Mouse (Mus musculus): ENCODE data around the gene Nfil3. TPM values are rescaled to one million over a fixed set of nuclear protein-coding genes. Genes with fewer than 3 reads are reported as not detected.

The Nfil3 gene
- 10 to 100 TPM; 13.9 to 42.4 TPM for total RNA-seq (2021)
- 3.4 and 6.7 TPM in 2 replicates for polyA plus RNA-seq (2012; rRNA removed)
- long read RNA-seq, transcript Nfil3-201 (2 exons, 2,026 nt): major isoform, 29 of 35 reads
- long read RNA-seq, partial matches to known transcripts: 0 of 35 reads
- long read RNA-seq, other reads (novel, unspliced or antisense): 6 of 35 reads

DNA sequence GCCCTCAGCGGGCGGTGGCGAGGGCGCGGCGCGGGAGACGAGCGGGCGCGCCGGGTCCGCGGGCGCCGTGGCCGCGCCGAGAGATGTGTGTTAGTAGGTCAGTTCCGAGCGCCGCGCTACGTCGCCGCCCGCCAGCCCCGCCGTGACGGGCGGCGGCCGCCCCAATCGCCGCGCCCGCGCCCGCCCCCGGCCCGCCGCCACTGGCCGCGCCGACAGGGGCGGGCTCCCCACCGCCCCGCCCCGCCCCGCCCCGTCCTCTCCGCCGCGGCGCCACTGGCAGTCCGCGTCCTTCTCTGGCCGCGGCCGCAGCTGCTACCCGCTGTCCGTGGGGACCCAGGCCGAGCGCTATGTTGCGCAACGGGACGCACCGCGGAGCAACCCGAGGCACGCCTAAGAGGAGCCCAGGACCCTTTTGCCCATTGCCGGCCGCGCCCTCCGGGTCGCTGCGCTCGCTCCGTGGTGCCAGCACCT is at the start of gene Nfil3:
Nfil3 (minus strand) TSS at position 123 of the 471 bp plus-strand sequence.
- Histone ChIP-seq H3K79me2 (replicated peaks; ENCODE audit: control insufficient read depth, insufficient read depth, low read length) (no peaks in the 10 kb centered on the region), H3K4me3 (peak within 1 kb of the TSS; percentile 90), H3K27me3 (ENCODE audit: control insufficient read depth, insufficient read depth, low read length) (no peaks in the 10 kb centered on the region), H3K36me3 (ENCODE audit: control insufficient read depth, insufficient read depth, low read length) (peaks cover 2% of the 10 kb centered on the region; the same call in 1 of the 2 replicates), H3K9ac (ENCODE audit: low read depth, low read length) (peak within 1 kb of the TSS; percentile 82), H3K4me1 (ENCODE audit: control insufficient read depth, insufficient read depth, low read length) (peaks cover 8% of the 10 kb centered on the region), H3K27ac (peak within 1 kb of the TSS; percentile 95)
- TF ChIP-seq POLR2A (IDR thresholded peaks at IDR 0.05; ENCODE audit: insufficient read depth, low read depth, low read length): peak; percentile 55; the same call in 1 of the 2 replicates
- no peak for TF ChIP-seq CTCF (IDR thresholded peaks at IDR 0.05)
- TF ChIP-seq EP300 (IDR thresholded peaks at IDR 0.05; ENCODE audit: insufficient read depth, low read depth, low read length): no peak
- WGBS: 1% methylated on average over 65 of the region's 79 CpGs
- DNase-seq: peak; percentile 90 to 91
- intact Hi-C loops (cut with DNase I): loop anchor here (1.0 to 5.0 kb wide), 3 partner anchors 52 to 159 kb away; partner anchors contain the start of gene Auh

DNA sequence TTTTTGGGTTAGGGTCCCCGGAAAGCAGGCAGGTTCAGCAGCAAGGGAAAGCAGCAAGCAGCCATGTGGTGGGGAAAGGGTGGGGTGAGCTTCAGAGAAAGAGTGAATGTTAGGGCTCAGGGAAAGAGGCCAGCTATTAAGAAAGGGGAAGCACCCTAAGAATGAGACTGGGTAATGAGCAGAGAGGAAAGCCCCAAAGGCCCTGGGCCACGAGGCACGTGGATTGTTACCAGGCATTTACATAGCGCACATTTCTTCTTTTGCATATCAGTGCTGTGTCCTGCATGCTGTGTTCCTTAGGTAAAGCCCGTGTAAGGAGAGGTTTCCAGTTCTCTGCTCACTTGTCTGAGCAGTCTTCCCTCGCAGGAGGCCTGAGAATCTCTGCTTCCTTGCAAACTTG is 43.4 kb upstream of the Nfil3 start:
- Histone ChIP-seq H3K27ac (no peak overlapping the region), H3K4me1 (ENCODE audit: control insufficient read depth, insufficient read depth, low read length) (no peaks in the 10 kb centered on the region), H3K27me3 (ENCODE audit: control insufficient read depth, insufficient read depth, low read length) (no peaks in the 10 kb centered on the region), H3K36me3 (ENCODE audit: control insufficient read depth, insufficient read depth, low read length) (no peaks in the 10 kb centered on the region), H3K4me3 (no peak overlapping the region), H3K79me2 (replicated peaks; ENCODE audit: control insufficient read depth, insufficient read depth, low read length) (no peaks in the 10 kb centered on the region), H3K9ac (ENCODE audit: low read depth, low read length) (no peak overlapping the region)
- TF ChIP-seq EP300 (IDR thresholded peaks at IDR 0.05; ENCODE audit: insufficient read depth, low read depth, low read length): no peak
- no peak for TF ChIP-seq POLR2A (IDR thresholded peaks at IDR 0.05; ENCODE audit: insufficient read depth, low read depth, low read length)
- TF ChIP-seq CTCF (IDR thresholded peaks at IDR 0.05): no peak
- 45% methylated on average over 6 of the region's 6 CpGs for WGBS
- intact Hi-C loops (cut with DNase I): no loop called here
- peak in 1 of 2 experiments; percentile 6 for DNase-seq

DNA sequence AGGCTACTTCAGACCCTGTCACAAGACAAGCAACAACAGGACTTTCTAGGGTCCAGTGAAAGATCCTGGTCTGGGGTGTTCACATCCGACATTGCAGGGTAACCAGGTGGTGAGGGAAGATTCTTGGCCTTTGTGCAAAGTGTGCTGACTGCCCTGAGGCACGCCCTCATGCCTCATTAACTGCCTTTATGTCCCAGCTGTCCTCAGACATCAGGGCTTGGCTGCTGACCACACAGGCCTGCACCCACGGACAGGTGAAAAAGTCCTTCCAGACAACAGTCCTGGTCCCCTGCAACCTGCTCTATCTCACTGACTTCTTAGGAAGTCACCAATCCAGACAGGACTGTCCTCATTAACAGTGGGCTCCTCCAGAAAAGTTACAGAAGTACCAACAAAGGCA is 39.4 kb upstream of the Nfil3 start:
- H3K27ac ChIP-seq: no peak overlapping the region
- TF ChIP-seq POLR2A (IDR thresholded peaks at IDR 0.05; ENCODE audit: insufficient read depth, low read depth, low read length) (no peak), CTCF (IDR thresholded peaks at IDR 0.05) (no peak), EP300 (IDR thresholded peaks at IDR 0.05; ENCODE audit: insufficient read depth, low read depth, low read length) (no peak)
- H3K79me2 ChIP-seq (replicated peaks; ENCODE audit: control insufficient read depth, insufficient read depth, low read length): no peaks in the 10 kb centered on the region
- no peak for DNase-seq
- H3K27me3 ChIP-seq (ENCODE audit: control insufficient read depth, insufficient read depth, low read length): no peaks in the 10 kb centered on the region
- peaks cover 3% of the 10 kb centered on the region for H3K4me1 ChIP-seq (ENCODE audit: control insufficient read depth, insufficient read depth, low read length)
- no peak overlapping the region for H3K9ac ChIP-seq (ENCODE audit: low read depth, low read length)
- H3K4me3 ChIP-seq: no peak overlapping the region
- no peaks in the 10 kb centered on the region for H3K36me3 ChIP-seq (ENCODE audit: control insufficient read depth, insufficient read depth, low read length)
- WGBS: 82% methylated on average over 3 of the region's 3 CpGs
- intact Hi-C loops (cut with DNase I): no loop called here

DNA sequence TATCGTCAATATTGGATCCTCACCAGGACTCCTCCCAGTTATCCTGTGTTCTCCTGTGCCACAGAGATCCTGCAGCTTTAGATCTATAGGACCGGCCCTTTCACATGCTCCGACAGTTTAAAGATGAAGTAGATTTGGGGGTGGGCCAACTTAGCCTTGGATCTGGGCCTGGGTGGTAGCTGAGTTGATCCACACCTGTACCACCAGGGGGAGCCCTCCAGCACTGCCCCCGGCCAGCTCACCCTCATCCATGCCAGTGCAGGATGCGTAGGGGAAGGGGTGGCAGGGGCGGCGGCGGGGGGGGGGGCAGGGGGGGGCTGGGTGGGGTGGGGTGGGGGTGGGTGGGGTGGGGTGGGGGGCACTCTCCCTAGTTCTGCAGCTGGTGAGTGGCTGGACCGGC is 38.7 kb upstream of the Nfil3 start:
- no peak overlapping the region for H3K9ac ChIP-seq (ENCODE audit: low read depth, low read length)
- intact Hi-C loops (cut with DNase I): no loop called here
- TF ChIP-seq EP300 (IDR thresholded peaks at IDR 0.05; ENCODE audit: insufficient read depth, low read depth, low read length) (no peak), CTCF (IDR thresholded peaks at IDR 0.05) (peak; percentile 53), POLR2A (IDR thresholded peaks at IDR 0.05; ENCODE audit: insufficient read depth, low read depth, low read length) (no peak)
- H3K27ac ChIP-seq: no peak overlapping the region
- H3K4me3 ChIP-seq: no peak overlapping the region
- no peaks in the 10 kb centered on the region for H3K36me3 ChIP-seq (ENCODE audit: control insufficient read depth, insufficient read depth, low read length)
- peaks cover 3% of the 10 kb centered on the region for H3K4me1 ChIP-seq (ENCODE audit: control insufficient read depth, insufficient read depth, low read length)
- H3K27me3 ChIP-seq (ENCODE audit: control insufficient read depth, insufficient read depth, low read length): no peaks in the 10 kb centered on the region
- WGBS: 83% methylated on average over 9 of the region's 9 CpGs
- peak in 1 of 2 experiments; percentile 10 for DNase-seq
- no peaks in the 10 kb centered on the region for H3K79me2 ChIP-seq (replicated peaks; ENCODE audit: control insufficient read depth, insufficient read depth, low read length)

DNA sequence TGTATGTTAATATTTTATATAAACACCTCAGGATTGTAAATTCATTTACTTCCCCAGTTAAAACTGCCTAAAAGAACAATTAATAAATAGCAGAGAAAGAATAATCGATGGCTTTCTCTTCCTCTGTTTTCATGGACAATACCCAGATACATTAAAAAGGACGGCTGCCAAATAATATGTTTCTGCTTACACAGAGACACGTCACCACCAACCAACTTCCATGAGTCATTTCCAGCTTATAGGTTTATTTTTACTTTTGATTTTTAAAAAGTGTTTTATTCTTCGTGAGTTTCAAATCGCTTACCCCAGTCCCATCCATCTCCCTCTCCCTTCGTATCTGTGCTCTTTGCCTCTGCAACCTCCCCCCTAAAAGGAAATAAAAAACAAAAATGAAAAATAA is 38.1 kb upstream of the Nfil3 start:
- WGBS: 74% methylated on average over 6 of the region's 6 CpGs

DNA sequence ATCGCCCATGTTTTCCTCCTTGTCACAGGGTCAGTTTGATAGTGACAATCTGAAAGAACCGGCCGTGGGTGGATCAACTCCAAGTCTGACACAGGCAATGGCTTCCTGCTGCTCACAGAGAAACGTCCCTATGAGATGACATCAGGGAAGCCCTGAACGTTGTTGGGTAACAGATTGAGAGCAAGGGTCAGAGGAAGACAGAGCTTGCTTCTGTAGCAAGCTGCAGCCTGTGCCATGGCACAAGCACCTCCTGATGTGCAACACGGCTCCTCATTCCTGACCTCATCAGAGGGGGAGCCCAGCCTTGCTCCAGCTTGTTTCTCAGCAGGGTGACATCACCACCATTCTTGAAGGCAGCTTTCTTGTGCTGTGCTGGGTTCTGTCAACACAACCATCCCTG is 37.1 kb upstream of the Nfil3 start:
- Histone ChIP-seq H3K4me1 (ENCODE audit: control insufficient read depth, insufficient read depth, low read length) (peaks cover 3% of the 10 kb centered on the region), H3K79me2 (replicated peaks; ENCODE audit: control insufficient read depth, insufficient read depth, low read length) (no peaks in the 10 kb centered on the region), H3K36me3 (ENCODE audit: control insufficient read depth, insufficient read depth, low read length) (no peaks in the 10 kb centered on the region), H3K4me3 (no peak overlapping the region), H3K27me3 (ENCODE audit: control insufficient read depth, insufficient read depth, low read length) (no peaks in the 10 kb centered on the region), H3K9ac (ENCODE audit: low read depth, low read length) (no peak overlapping the region), H3K27ac (no peak overlapping the region)
- intact Hi-C loops (cut with DNase I): no loop called here
- DNase-seq: peak in 1 of 2 experiments; percentile 8
- TF ChIP-seq EP300 (IDR thresholded peaks at IDR 0.05; ENCODE audit: insufficient read depth, low read depth, low read length): no peak
- no peak for TF ChIP-seq CTCF (IDR thresholded peaks at IDR 0.05)
- no peak for TF ChIP-seq POLR2A (IDR thresholded peaks at IDR 0.05; ENCODE audit: insufficient read depth, low read depth, low read length)
- 18% methylated on average over 6 of the region's 6 CpGs for WGBS

More for the DNA sequence above, 38.1 kb upstream of the Nfil3 start:
- Histone ChIP-seq H3K27ac (no peak overlapping the region), H3K36me3 (ENCODE audit: control insufficient read depth, insufficient read depth, low read length) (no peaks in the 10 kb centered on the region), H3K9ac (ENCODE audit: low read depth, low read length) (no peak overlapping the region), H3K4me1 (ENCODE audit: control insufficient read depth, insufficient read depth, low read length) (peaks cover 3% of the 10 kb centered on the region), H3K4me3 (no peak overlapping the region), H3K27me3 (ENCODE audit: control insufficient read depth, insufficient read depth, low read length) (no peaks in the 10 kb centered on the region), H3K79me2 (replicated peaks; ENCODE audit: control insufficient read depth, insufficient read depth, low read length) (no peaks in the 10 kb centered on the region)
- TF ChIP-seq EP300 (IDR thresholded peaks at IDR 0.05; ENCODE audit: insufficient read depth, low read depth, low read length): no peak
- TF ChIP-seq POLR2A (IDR thresholded peaks at IDR 0.05; ENCODE audit: insufficient read depth, low read depth, low read length): no peak
- TF ChIP-seq CTCF (IDR thresholded peaks at IDR 0.05): no peak
- DNase-seq: no peak
- intact Hi-C loops (cut with DNase I): no loop called here
